Mouse (Mus musculus) cortical plate, adult 2 months (tissue): ENCODE measurements around the gene Cebpe. TPM values are rescaled to one million over a fixed set of nuclear protein-coding genes. Genes with fewer than 3 reads are reported as not detected.

Source experiments
- H3K27ac ChIP-seq: fragments of 200-500 bp; 2 replicates; pipeline ENCODE4 v1.5.1; 2012; ENCODE audit warnings: low read length, control low read depth, inconsistent platforms; ENCODE audit not compliant: insufficient read depth
- H3K4me1 ChIP-seq: fragments of 200-500 bp; 2 replicates; pipeline ENCODE4 v1.6.1; 2011; ENCODE audit warnings: low read length; ENCODE audit not compliant: control insufficient read depth, insufficient read depth
- H3K4me3 ChIP-seq: fragments of 200-500 bp; 2 replicates; pipeline ENCODE4 v1.5.1; 2011; ENCODE audit warnings: mild to moderate bottlenecking, low read length, control low read depth; ENCODE audit not compliant: insufficient read depth
- CTCF ChIP-seq: fragments of 200-500 bp; IDR thresholded peaks from 2 replicates; pipeline ENCODE4 v1.5.1; 2011; ENCODE audit warnings: mild to moderate bottlenecking, control low read depth, low read length; ENCODE audit not compliant: insufficient read depth; ENCODE audit errors: extremely low read depth
- POLR2A ChIP-seq: fragments of 200-500 bp; IDR thresholded peaks from 2 replicates; pipeline ENCODE4 v1.6.1; 2011; ENCODE audit warnings: mild to moderate bottlenecking, low read length, control low read depth; ENCODE audit not compliant: insufficient read depth; ENCODE audit errors: extremely low read depth
- polyA plus RNA-seq: library from polyadenylated mRNA; depleted of rRNA; stranded (reverse); fragments of >200 nt; gene quantifications from 2 replicates; pipeline ENCODE4 v1.2.3, GENCODE M21; 2012; rRNA removed

The Cebpe gene
- polyA plus RNA-seq, 1 experiment = not detected

- TF ChIP-seq POLR2A = peak; percentile 95
- TF ChIP-seq CTCF = no peak
- Histone ChIP-seq H3K4me3 (peak within 1 kb of the TSS; percentile 74), H3K4me1 (no peaks in the 10 kb centered on the region; the same call in 1 of the 2 replicates), H3K27ac (peak within 1 kb of the TSS; percentile 89)
These were observed 25.3 kb downstream of the Cebpe start, which contains the start of gene Acin1 for GRCm38 (mm10) chr14:54686522-54687143. Acin1 (minus strand) TSS chr14:54686931.

GRCm38 (mm10) chr14:54686063-54686521 is 25.9 kb downstream of the Cebpe start, which contains the start of gene 1700123O20Rik:
1700123O20Rik (plus strand) TSS chr14:54686216.
- TF ChIP-seq CTCF (no peak), POLR2A (peak; percentile 66; the same call in 1 of the 2 replicates)
- H3K4me3 ChIP-seq = peak within 1 kb of the TSS; percentile 74
- H3K4me1 ChIP-seq = no peaks in the 10 kb centered on the region; the same call in 1 of the 2 replicates
- H3K27ac ChIP-seq = peak within 1 kb of the TSS; percentile 89

GRCm38 (mm10) chr14:54685471-54685870 is 26.5 kb downstream of the Cebpe start:
- no peak for TF ChIP-seq CTCF
- no peak for TF ChIP-seq POLR2A
- Histone ChIP-seq H3K27ac (no peak overlapping the region), H3K4me1 (no peaks in the 10 kb centered on the region; the same call in 1 of the 2 replicates), H3K4me3 (peak overlapping the region; percentile 74)

- no peaks in the 10 kb centered on the region for H3K4me1 ChIP-seq
- H3K4me3 ChIP-seq = no peak overlapping the region
- TF ChIP-seq POLR2A = no peak
- TF ChIP-seq CTCF = no peak
- no peak overlapping the region for H3K27ac ChIP-seq
These were observed 29.6 kb downstream of the Cebpe start for GRCm38 (mm10) chr14:54682396-54682795.

GRCm38 (mm10) chr14:54678657-54679304 is 33.2 kb downstream of the Cebpe start:
- Histone ChIP-seq H3K4me1 (peaks cover 2% of the 10 kb centered on the region), H3K4me3 (no peak overlapping the region), H3K27ac (no peak overlapping the region)
- no peak for TF ChIP-seq CTCF
- no peak for TF ChIP-seq POLR2A

GRCm38 (mm10) chr14:54676290-54676689 is 35.7 kb downstream of the Cebpe start:
- H3K27ac ChIP-seq = no peak overlapping the region
- H3K4me1 ChIP-seq = peaks cover 2% of the 10 kb centered on the region
- H3K4me3 ChIP-seq = no peak overlapping the region
- TF ChIP-seq CTCF = no peak
- no peak for TF ChIP-seq POLR2A

- peaks cover 2% of the 10 kb centered on the region for H3K4me1 ChIP-seq
- no peak overlapping the region for H3K4me3 ChIP-seq
- no peak for TF ChIP-seq POLR2A
- TF ChIP-seq CTCF = no peak
- H3K27ac ChIP-seq = no peak overlapping the region
These were observed 37.7 kb downstream of the Cebpe start for GRCm38 (mm10) chr14:54674317-54674716.

GRCm38 (mm10) chr14:54669381-54669780 is 42.6 kb downstream of the Cebpe start:
- H3K27ac ChIP-seq = no peak overlapping the region
- no peak overlapping the region for H3K4me3 ChIP-seq
- H3K4me1 ChIP-seq = no peaks in the 10 kb centered on the region; the same call in 1 of the 2 replicates
- TF ChIP-seq POLR2A = no peak
- peak; percentile 45; the same call in 1 of the 2 replicates for TF ChIP-seq CTCF

- Histone ChIP-seq H3K4me3 (no peak overlapping the region), H3K27ac (no peak overlapping the region), H3K4me1 (no peaks in the 10 kb centered on the region)
- no peak for TF ChIP-seq POLR2A
- no peak for TF ChIP-seq CTCF
These were observed 47.3 kb downstream of the Cebpe start for GRCm38 (mm10) chr14:54664477-54665222.

Other genes with a start within 250 kb of the Cebpe start
- gene Lrp10, start 248.0 kb downstream of the Cebpe start, polyA plus RNA-seq = 33.0 and 33.3 TPM in 2 replicates
- gene Rem2, start 236.1 kb downstream of the Cebpe start, polyA plus RNA-seq = 6.0 and 7.9 TPM in 2 replicates
- 52.6 and 54.8 TPM in 2 replicates for gene Prmt5, start 194.6 kb downstream of the Cebpe start, polyA plus RNA-seq
- 3.7 and 3.8 TPM in 2 replicates for gene Haus4, start 157.6 kb downstream of the Cebpe start, polyA plus RNA-seq
- gene Ajuba, start 134.6 kb downstream of the Cebpe start, polyA plus RNA-seq = 2.3 and 3.0 TPM in 2 replicates
- gene 4931414P19Rik, start 106.2 kb downstream of the Cebpe start, polyA plus RNA-seq = 5.2 and 5.8 TPM in 2 replicates
- gene Psmb5, start 94.2 kb downstream of the Cebpe start, polyA plus RNA-seq = 181 and 197 TPM in 2 replicates
- 0.17 and 0.23 TPM in 2 replicates for gene Psmb11, start 90.7 kb downstream of the Cebpe start, polyA plus RNA-seq
- not detected in 2 replicates for gene Gm17606, start 71.2 kb downstream of the Cebpe start, polyA plus RNA-seq
- 13.3 and 18.6 TPM in 2 replicates for gene Cdh24, start 70.8 kb downstream of the Cebpe start, polyA plus RNA-seq
- gene 1700123O20Rik, start 26.0 kb downstream of the Cebpe start, polyA plus RNA-seq = 35.1 and 37.9 TPM in 2 replicates
- gene Acin1, start 25.2 kb downstream of the Cebpe start, polyA plus RNA-seq = 169 and 194 TPM in 2 replicates
- gene Gm29776, start 13.3 kb downstream of the Cebpe start, polyA plus RNA-seq = 0.04 and 0.06 TPM in 2 replicates
- gene Slc7a8, start 69.8 kb upstream of the Cebpe start, polyA plus RNA-seq = 51.3 and 54.7 TPM in 2 replicates
- not detected in 2 replicates for gene Rnf212b, start 102.0 kb upstream of the Cebpe start, polyA plus RNA-seq
- 9.6 TPM in 2 replicates for gene Homez, start 158.8 kb upstream of the Cebpe start, polyA plus RNA-seq
- 15.7 and 16.1 TPM in 2 replicates for gene Ppp1r3e, start 165.4 kb upstream of the Cebpe start, polyA plus RNA-seq
- 109 and 115 TPM in 2 replicates for gene Bcl2l2, start 171.2 kb upstream of the Cebpe start, polyA plus RNA-seq
- gene Gm20521, start 171.3 kb upstream of the Cebpe start, polyA plus RNA-seq = 0.15 and 0.50 TPM in 2 replicates
- gene Pabpn1, start 180.3 kb upstream of the Cebpe start, polyA plus RNA-seq = 414 and 456 TPM in 2 replicates
- gene Slc22a17, start 201.0 kb upstream of the Cebpe start, polyA plus RNA-seq = 776 and 795 TPM in 2 replicates
- 7.5 and 8.2 TPM in 2 replicates for gene Efs, start 214.0 kb upstream of the Cebpe start, polyA plus RNA-seq
- gene Il25, start 220.5 kb upstream of the Cebpe start, polyA plus RNA-seq = 0.13 and 0.17 TPM in 2 replicates
- 136 and 169 TPM in 2 replicates for gene Cmtm5, start 224.1 kb upstream of the Cebpe start, polyA plus RNA-seq